Mouse (Mus musculus) embryonic facial prominence, embryonic 12.5 days (tissue): ENCODE measurements around the gene Foxp1. TPM values are rescaled to one million over a fixed set of nuclear protein-coding genes. Genes with fewer than 3 reads are reported as not detected.

ENCODE experiments used
- ATAC-seq: fragments of 200-750 bp; cut with Nextera tagmentation; 2 replicates; pipeline ENCODE4 v1.8.0; 2017; ENCODE audit not compliant: insufficient number of reproducible peaks, insufficient read depth, low FRiP score, low TSS enrichment
- H3K27ac ChIP-seq: fragments of 300-500 bp; sonication (generic); 2 replicates; pipeline ENCODE4 v1.5.1; 2016; ENCODE audit warnings: mild to moderate bottlenecking
- H3K27me3 ChIP-seq: fragments of 300-500 bp; sonication (generic); 2 replicates; pipeline ENCODE4 v1.6.1; 2016; ENCODE audit warnings: mild to moderate bottlenecking, moderate library complexity
- H3K36me3 ChIP-seq: fragments of 300-500 bp; sonication (generic); 2 replicates; pipeline ENCODE4 v1.6.1; 2016; ENCODE audit warnings: mild to moderate bottlenecking
- H3K4me1 ChIP-seq: fragments of 300-500 bp; sonication (generic); 2 replicates; pipeline ENCODE4 v1.6.1; 2016
- H3K4me2 ChIP-seq: fragments of 300-500 bp; sonication (generic); replicated peaks from 2 replicates; pipeline ENCODE4 v1.6.1; 2016; ENCODE audit warnings: mild to moderate bottlenecking, moderate library complexity
- H3K4me3 ChIP-seq: fragments of 300-500 bp; sonication (generic); 2 replicates; pipeline ENCODE4 v1.5.1; 2016; ENCODE audit warnings: mild to moderate bottlenecking
- H3K9ac ChIP-seq: fragments of 300-500 bp; sonication (generic); 2 replicates; pipeline ENCODE4 v1.6.1; 2016; ENCODE audit warnings: mild to moderate bottlenecking, moderate library complexity
- H3K9me3 ChIP-seq: fragments of 300-500 bp; sonication (generic); 2 replicates; pipeline ENCODE4 v1.6.1; 2016; ENCODE audit warnings: mild to moderate bottlenecking, moderate library complexity
- WGBS: fragments of 180-500 bp; shearing (Covaris S2); methylation state at CpG from one replicate; pipeline ENCODE4 v1.1.7; 2016; 5-methylcytosine and 5-hydroxymethylcytosine counted together
- polyA plus RNA-seq: library from polyadenylated mRNA; unstranded; fragments of >200 nt; fragmentation: Nextera tagmentation; extraction: Ambion mirVana; gene quantifications from 2 replicates; pipeline ENCODE4 v1.2.1, GENCODE M21; 2016

Foxp1 gene
- polyA plus RNA-seq, 1 experiment from 2014 or later, result 132 TPM

GRCm38 (mm10) chr6:99263061-99263885 lies 259.2 kb downstream of the Foxp1 start:
- no peak overlapping the region for H3K27ac ChIP-seq
- no peaks in the 10 kb centered on the region for H3K36me3 ChIP-seq
- 0 out of 2 replicates have a peak, but pooled peaks cover 3% of the 10 kb centered on the region for H3K27me3 ChIP-seq
- H3K9ac ChIP-seq, result no peak overlapping the region
- H3K9me3 ChIP-seq, result no peaks in the 10 kb centered on the region
- H3K4me1 ChIP-seq, result peaks cover 66% of the 10 kb centered on the region
- no peak overlapping the region for H3K4me3 ChIP-seq
- H3K4me2 ChIP-seq, result peak overlapping the region; percentile 22
- WGBS, result 12% methylated on average over 10 of the region's 12 CpGs
- ATAC-seq, result no peak

- H3K27ac ChIP-seq, result no peak overlapping the region
- no peak for ATAC-seq
- no peaks in the 10 kb centered on the region for H3K36me3 ChIP-seq
- H3K4me3 ChIP-seq, result no peak overlapping the region
- no peaks in the 10 kb centered on the region for H3K9me3 ChIP-seq
- H3K9ac ChIP-seq, result no peak overlapping the region
- WGBS, result 31% methylated on average over 4 of the region's 4 CpGs
- H3K27me3 ChIP-seq, result 0 out of 2 replicates have a peak, but pooled peaks cover 3% of the 10 kb centered on the region
- peaks cover 60% of the 10 kb centered on the region for H3K4me1 ChIP-seq
- H3K4me2 ChIP-seq, result no peak overlapping the region
Observed at GRCm38 (mm10) chr6:99261737-99262130, 260.8 kb downstream of the Foxp1 start.

- Histone ChIP-seq H3K4me1 (peaks cover 54% of the 10 kb centered on the region), H3K27me3 (0 out of 2 replicates have a peak, but pooled peaks cover 3% of the 10 kb centered on the region), H3K9ac (no peak overlapping the region), H3K4me3 (no peak overlapping the region), H3K9me3 (no peaks in the 10 kb centered on the region), H3K27ac (no peak overlapping the region), H3K36me3 (no peaks in the 10 kb centered on the region), H3K4me2 (no peak overlapping the region)
- no peak for ATAC-seq
- 54% methylated on average over 11 of the region's 11 CpGs for WGBS
Observed at GRCm38 (mm10) chr6:99260941-99261736, 261.4 kb downstream of the Foxp1 start.

GRCm38 (mm10) chr6:99258346-99258745 lies 264.2 kb downstream of the Foxp1 start:
- Histone ChIP-seq H3K27me3 (no peaks in the 10 kb centered on the region), H3K36me3 (no peaks in the 10 kb centered on the region), H3K9me3 (no peaks in the 10 kb centered on the region), H3K9ac (no peak overlapping the region), H3K4me1 (peaks cover 28% of the 10 kb centered on the region), H3K27ac (no peak overlapping the region), H3K4me3 (no peak overlapping the region), H3K4me2 (no peak overlapping the region)
- ATAC-seq, result no peak
- 61% methylated on average over 5 of the region's 5 CpGs for WGBS

- Histone ChIP-seq H3K9me3 (no peaks in the 10 kb centered on the region), H3K36me3 (no peaks in the 10 kb centered on the region), H3K4me3 (no peak overlapping the region), H3K27me3 (no peaks in the 10 kb centered on the region), H3K9ac (no peak overlapping the region), H3K4me2 (no peak overlapping the region), H3K27ac (no peak overlapping the region), H3K4me1 (peaks cover 22% of the 10 kb centered on the region)
- 74% methylated on average over 2 of the region's 2 CpGs for WGBS
- ATAC-seq, result no peak
Observed at GRCm38 (mm10) chr6:99257676-99258075, 264.8 kb downstream of the Foxp1 start.

- Histone ChIP-seq H3K4me2 (no peak overlapping the region), H3K4me3 (no peak overlapping the region), H3K9me3 (no peaks in the 10 kb centered on the region), H3K27ac (no peak overlapping the region), H3K27me3 (no peaks in the 10 kb centered on the region), H3K36me3 (no peaks in the 10 kb centered on the region), H3K4me1 (0 out of 2 replicates have a peak, but pooled peaks cover under 1% of the 10 kb centered on the region), H3K9ac (no peak overlapping the region)
- ATAC-seq, result no peak
- 74% methylated on average over 8 of the region's 8 CpGs for WGBS
Observed at GRCm38 (mm10) chr6:99253331-99253730, 269.2 kb downstream of the Foxp1 start.

- Histone ChIP-seq H3K27me3 (no peaks in the 10 kb centered on the region), H3K4me1 (no peaks in the 10 kb centered on the region), H3K36me3 (no peaks in the 10 kb centered on the region), H3K4me2 (no peak overlapping the region), H3K4me3 (no peak overlapping the region), H3K27ac (no peak overlapping the region), H3K9ac (no peak overlapping the region), H3K9me3 (no peaks in the 10 kb centered on the region)
- no peak for ATAC-seq
- WGBS, result 70% methylated on average over 5 of the region's 5 CpGs
Observed at GRCm38 (mm10) chr6:99252816-99253215, 269.7 kb downstream of the Foxp1 start.

- H3K27ac ChIP-seq, result no peak overlapping the region
- H3K4me3 ChIP-seq, result no peak overlapping the region
- no peak for ATAC-seq
- H3K27me3 ChIP-seq, result no peaks in the 10 kb centered on the region
- no peak overlapping the region for H3K9ac ChIP-seq
- H3K36me3 ChIP-seq, result no peaks in the 10 kb centered on the region
- H3K9me3 ChIP-seq, result no peaks in the 10 kb centered on the region
- 81% methylated on average over 4 of the region's 4 CpGs for WGBS
- no peaks in the 10 kb centered on the region for H3K4me1 ChIP-seq
- no peak overlapping the region for H3K4me2 ChIP-seq
Observed at GRCm38 (mm10) chr6:99251924-99252323, 270.6 kb downstream of the Foxp1 start.

- H3K9ac ChIP-seq, result no peak overlapping the region
- WGBS, result 93% methylated on average over 3 of the region's 3 CpGs
- H3K4me1 ChIP-seq, result no peaks in the 10 kb centered on the region
- no peak overlapping the region for H3K27ac ChIP-seq
- no peaks in the 10 kb centered on the region for H3K36me3 ChIP-seq
- ATAC-seq, result no peak
- H3K9me3 ChIP-seq, result no peaks in the 10 kb centered on the region
- H3K4me3 ChIP-seq, result no peak overlapping the region
- no peaks in the 10 kb centered on the region for H3K27me3 ChIP-seq
- no peak overlapping the region for H3K4me2 ChIP-seq
Observed at GRCm38 (mm10) chr6:99251222-99251621, 271.3 kb downstream of the Foxp1 start.

GRCm38 (mm10) chr6:99249496-99250030 lies 273.0 kb downstream of the Foxp1 start:
- H3K4me1 ChIP-seq, result no peaks in the 10 kb centered on the region
- no peak overlapping the region for H3K4me2 ChIP-seq
- no peak overlapping the region for H3K27ac ChIP-seq
- H3K4me3 ChIP-seq, result no peak overlapping the region
- H3K9ac ChIP-seq, result no peak overlapping the region
- H3K27me3 ChIP-seq, result no peaks in the 10 kb centered on the region
- no peaks in the 10 kb centered on the region for H3K36me3 ChIP-seq
- ATAC-seq, result no peak
- no peaks in the 10 kb centered on the region for H3K9me3 ChIP-seq
- 79% methylated on average over 5 of the region's 5 CpGs for WGBS

- Histone ChIP-seq H3K4me3 (no peak overlapping the region), H3K36me3 (no peaks in the 10 kb centered on the region), H3K4me1 (no peaks in the 10 kb centered on the region), H3K27ac (no peak overlapping the region), H3K4me2 (no peak overlapping the region), H3K9ac (no peak overlapping the region), H3K9me3 (no peaks in the 10 kb centered on the region), H3K27me3 (no peaks in the 10 kb centered on the region)
- WGBS, result 84% methylated on average over 8 of the region's 8 CpGs
- no peak for ATAC-seq
Observed at GRCm38 (mm10) chr6:99248396-99248795, 274.1 kb downstream of the Foxp1 start.
